Mouse (Mus musculus): ENCODE measurements around the gene Fcrls. TPM values are rescaled to one million over a fixed set of nuclear protein-coding genes. Genes with fewer than 3 reads are reported as not detected.

The Fcrls gene
- polyA plus RNA-seq, 1 experiment: not detected

- H3K4me1 ChIP-seq (ENCODE audit: control insufficient read depth, insufficient read depth, low read length): no peaks in the 10 kb centered on the region
- TF ChIP-seq POLR2A (IDR thresholded peaks at IDR 0.05; ENCODE audit: borderline replicate concordance, control insufficient read depth, low read depth, low read length) (no peak), CTCF (IDR thresholded peaks at IDR 0.05; ENCODE audit: control insufficient read depth, insufficient read depth, low read length) (no peak)
- H3K27ac ChIP-seq (ENCODE audit: control insufficient read depth, insufficient read depth, low read depth, low read length, poor library complexity): no peak overlapping the region
- no peak overlapping the region for H3K4me3 ChIP-seq (replicated peaks; ENCODE audit: control insufficient read depth, low read depth, low read length)
- 78% methylated on average over 4 of the region's 4 CpGs for WGBS
These were observed 22.6 kb downstream of the Fcrls start for GRCm38 (mm10) chr3:87240909-87241308.

GRCm38 (mm10) chr3:87223636-87224035, 39.9 kb downstream of the Fcrls start:
- WGBS: 52% methylated on average over 4 of the region's 4 CpGs
- TF ChIP-seq CTCF (IDR thresholded peaks at IDR 0.05; ENCODE audit: control insufficient read depth, insufficient read depth, low read length) (no peak), POLR2A (IDR thresholded peaks at IDR 0.05; ENCODE audit: borderline replicate concordance, control insufficient read depth, low read depth, low read length) (no peak)
- no peaks in the 10 kb centered on the region for H3K4me1 ChIP-seq (ENCODE audit: control insufficient read depth, insufficient read depth, low read length)
- no peak overlapping the region for H3K4me3 ChIP-seq (replicated peaks; ENCODE audit: control insufficient read depth, low read depth, low read length)
- no peak overlapping the region for H3K27ac ChIP-seq (ENCODE audit: control insufficient read depth, insufficient read depth, low read depth, low read length, poor library complexity)

GRCm38 (mm10) chr3:87222346-87222745, 41.2 kb downstream of the Fcrls start:
- TF ChIP-seq CTCF (IDR thresholded peaks at IDR 0.05; ENCODE audit: control insufficient read depth, insufficient read depth, low read length) (no peak), POLR2A (IDR thresholded peaks at IDR 0.05; ENCODE audit: borderline replicate concordance, control insufficient read depth, low read depth, low read length) (no peak)
- WGBS: 84% methylated on average over 5 of the region's 5 CpGs
- Histone ChIP-seq H3K4me1 (ENCODE audit: control insufficient read depth, insufficient read depth, low read length) (no peaks in the 10 kb centered on the region), H3K27ac (ENCODE audit: control insufficient read depth, insufficient read depth, low read depth, low read length, poor library complexity) (no peak overlapping the region), H3K4me3 (replicated peaks; ENCODE audit: control insufficient read depth, low read depth, low read length) (no peak overlapping the region)

- no peak for TF ChIP-seq CTCF (IDR thresholded peaks at IDR 0.05; ENCODE audit: control insufficient read depth, insufficient read depth, low read length)
- no peak for TF ChIP-seq POLR2A (IDR thresholded peaks at IDR 0.05; ENCODE audit: borderline replicate concordance, control insufficient read depth, low read depth, low read length)
- Histone ChIP-seq H3K4me1 (ENCODE audit: control insufficient read depth, insufficient read depth, low read length) (no peaks in the 10 kb centered on the region), H3K4me3 (replicated peaks; ENCODE audit: control insufficient read depth, low read depth, low read length) (no peak overlapping the region), H3K27ac (ENCODE audit: control insufficient read depth, insufficient read depth, low read depth, low read length, poor library complexity) (no peak overlapping the region)
- 33% methylated on average over 11 of the region's 11 CpGs for WGBS
These were observed 48.4 kb downstream of the Fcrls start for GRCm38 (mm10) chr3:87215176-87215575.

- WGBS: 84% methylated on average over 19 of the region's 19 CpGs
- H3K4me3 ChIP-seq (replicated peaks; ENCODE audit: control insufficient read depth, low read depth, low read length): no peak overlapping the region
These were observed 49.2 kb downstream of the Fcrls start for GRCm38 (mm10) chr3:87214221-87214864.

GRCm38 (mm10) chr3:87206336-87207075, 57.0 kb downstream of the Fcrls start:
- H3K4me1 ChIP-seq (ENCODE audit: control insufficient read depth, insufficient read depth, low read length): no peaks in the 10 kb centered on the region

More at GRCm38 (mm10) chr3:87214221-87214864, 49.2 kb downstream of the Fcrls start:
- Histone ChIP-seq H3K4me1 (ENCODE audit: control insufficient read depth, insufficient read depth, low read length) (no peaks in the 10 kb centered on the region), H3K27ac (ENCODE audit: control insufficient read depth, insufficient read depth, low read depth, low read length, poor library complexity) (no peak overlapping the region)
- no peak for TF ChIP-seq CTCF (IDR thresholded peaks at IDR 0.05; ENCODE audit: control insufficient read depth, insufficient read depth, low read length)
- TF ChIP-seq POLR2A (IDR thresholded peaks at IDR 0.05; ENCODE audit: borderline replicate concordance, control insufficient read depth, low read depth, low read length): no peak

More at GRCm38 (mm10) chr3:87206336-87207075, 57.0 kb downstream of the Fcrls start:
- 80% methylated on average over 5 of the region's 5 CpGs for WGBS
- H3K4me3 ChIP-seq (replicated peaks; ENCODE audit: control insufficient read depth, low read depth, low read length): no peak overlapping the region
- H3K27ac ChIP-seq (ENCODE audit: control insufficient read depth, insufficient read depth, low read depth, low read length, poor library complexity): no peak overlapping the region
- TF ChIP-seq CTCF (IDR thresholded peaks at IDR 0.05; ENCODE audit: control insufficient read depth, insufficient read depth, low read length) (no peak), POLR2A (IDR thresholded peaks at IDR 0.05; ENCODE audit: borderline replicate concordance, control insufficient read depth, low read depth, low read length) (no peak)

Other genes with a start within 250 kb of the Fcrls start
- 1.1 and 1.7 TPM in 2 replicates for gene Kirrel, start 89.0 kb downstream of the Fcrls start, polyA plus RNA-seq (2011; ENCODE audit: insufficient read depth, insufficient read length, low replicate concordance, missing spikeins)
- gene Cd5l, start 94.1 kb upstream of the Fcrls start, polyA plus RNA-seq (2011; ENCODE audit: insufficient read depth, insufficient read length, low replicate concordance, missing spikeins): 18.0 and 19.2 TPM in 2 replicates
- gene Fcrl1, start 112.6 kb upstream of the Fcrls start, polyA plus RNA-seq (2011; ENCODE audit: insufficient read depth, insufficient read length, low replicate concordance, missing spikeins): 7.1 and 14.9 TPM in 2 replicates
- gene Fcrl5, start 172.0 kb upstream of the Fcrls start, polyA plus RNA-seq (2011; ENCODE audit: insufficient read depth, insufficient read length, low replicate concordance, missing spikeins): not detected in 2 replicates